Mouse (Mus musculus) olfactory bulb, adult 2 months (tissue): ENCODE measurements at regions not wholly inside any gene's neighbourhood (a gene's known extent, or its start where the extent isn't known, plus 50 kb on each side); places are given as distances from the start of the nearest gene placed in this dataset.

ENCODE experiments used
- CTCF ChIP-seq: fragments of 200-500 bp; IDR thresholded peaks from 2 replicates; pipeline ENCODE4 v1.5.1; 2012; ENCODE audit warnings: low read depth, mild to moderate bottlenecking, low read length, moderate library complexity; ENCODE audit not compliant: insufficient read depth
- POLR2A ChIP-seq: fragments of 200-500 bp; IDR thresholded peaks from 2 replicates; pipeline ENCODE4 v1.6.1; 2012; ENCODE audit warnings: mild to moderate bottlenecking, low read depth, low read length, moderate library complexity; ENCODE audit not compliant: insufficient read depth

DNA sequence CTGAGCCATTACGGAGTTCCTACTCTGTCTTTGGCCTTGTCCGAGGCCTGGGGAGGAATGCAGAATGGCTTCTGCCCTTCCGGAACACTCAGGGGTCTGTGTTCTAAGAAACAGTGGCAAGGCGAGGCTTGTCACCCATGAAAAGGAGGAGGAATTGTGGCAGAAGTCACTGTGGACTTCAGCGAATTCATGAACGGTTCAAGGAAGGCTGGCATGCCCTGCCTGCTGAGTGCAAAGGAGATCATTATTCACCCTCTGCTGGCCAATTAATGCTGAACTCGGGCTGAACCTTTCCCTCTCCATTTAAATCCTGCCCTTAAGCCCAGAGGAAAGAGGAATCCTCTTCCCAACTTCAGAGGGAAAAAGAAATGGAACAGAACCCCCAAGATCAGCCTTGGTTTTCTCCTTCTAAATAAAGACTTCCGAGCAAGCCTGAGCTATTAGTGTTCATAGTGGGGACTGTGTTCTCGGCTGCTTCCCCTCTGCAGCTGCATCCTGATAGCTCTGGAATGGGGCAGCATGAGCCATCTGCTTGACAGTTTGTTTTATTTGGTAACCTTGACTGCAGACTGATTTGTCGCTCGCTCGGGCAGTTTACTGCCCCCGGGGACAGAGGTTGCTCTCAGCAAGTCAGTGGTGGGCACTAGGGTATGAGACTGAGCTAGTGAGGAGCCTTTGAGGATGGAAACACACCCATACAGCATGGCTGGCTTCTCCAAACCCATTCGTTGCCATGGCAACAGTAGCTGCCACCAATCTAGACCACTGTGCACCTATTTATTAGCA is 81.0 kb downstream of the Il9r start:
- no peak for TF ChIP-seq POLR2A
- TF ChIP-seq CTCF: no peak
